Mouse (Mus musculus): ENCODE results near the gene Magt1. TPM values are rescaled to one million over a fixed set of nuclear protein-coding genes. Genes with fewer than 3 reads are reported as not detected.
"Not testable (repeated sequence)": the region's sequence is repeated elsewhere in the genome, so short reads cannot be mapped to it uniquely, and the experiment has no call there.

Magt1 gene
- polyA plus RNA-seq, 1 experiment from 2014 or later: 44.9 TPM

DNA sequence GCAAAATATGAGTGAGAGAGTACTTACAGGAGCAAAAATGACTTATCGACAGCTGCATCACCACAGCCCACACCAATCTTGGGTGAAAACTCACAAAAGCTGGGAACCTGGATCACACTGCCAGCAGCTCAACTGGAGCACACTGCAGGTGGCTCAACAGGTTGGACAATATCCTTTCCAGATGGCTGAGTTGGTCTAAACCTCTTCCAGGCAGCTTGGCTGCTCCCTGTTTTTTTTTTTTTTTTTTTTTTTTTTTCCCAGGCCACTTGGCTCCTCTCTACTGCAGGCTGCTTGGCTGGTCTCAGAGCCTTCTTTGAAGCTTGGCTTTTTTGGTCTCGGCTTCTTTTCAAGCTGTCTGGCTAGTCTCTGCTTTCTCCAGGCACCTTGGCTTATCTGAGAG is 57.7 kb downstream of the Magt1 start:
- no peak for DNase-seq (ENCODE audit: low spot score)

GRCm38 (mm10) chrX:105946357-105946756 is 65.3 kb downstream of the Magt1 start:
- DNase-seq (ENCODE audit: low spot score): no peak

GRCm38 (mm10) chrX:105939245-105939644 is 72.5 kb downstream of the Magt1 start:
- DNase-seq (ENCODE audit: low spot score): no peak

DNA sequence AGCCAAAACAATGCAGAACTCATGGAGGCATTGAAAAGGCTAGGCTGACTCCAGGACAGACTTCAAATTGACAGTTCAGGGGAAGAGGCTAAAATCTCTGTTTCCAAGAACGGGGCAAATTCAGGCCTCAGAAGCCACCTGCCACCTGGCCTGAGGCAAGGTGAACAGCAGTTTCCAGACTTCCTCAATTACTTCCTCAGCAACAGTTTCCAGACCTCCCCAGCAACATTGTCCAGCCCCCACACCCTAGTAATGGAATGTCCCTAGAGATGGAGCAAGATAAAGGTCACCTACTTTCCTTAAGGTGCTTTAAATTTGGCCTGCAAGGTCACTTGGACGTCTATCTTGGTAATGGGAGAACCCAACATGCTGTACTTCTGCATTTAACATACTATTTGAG is 74.0 kb downstream of the Magt1 start:
- DNase-seq (ENCODE audit: low spot score): no peak

DNA sequence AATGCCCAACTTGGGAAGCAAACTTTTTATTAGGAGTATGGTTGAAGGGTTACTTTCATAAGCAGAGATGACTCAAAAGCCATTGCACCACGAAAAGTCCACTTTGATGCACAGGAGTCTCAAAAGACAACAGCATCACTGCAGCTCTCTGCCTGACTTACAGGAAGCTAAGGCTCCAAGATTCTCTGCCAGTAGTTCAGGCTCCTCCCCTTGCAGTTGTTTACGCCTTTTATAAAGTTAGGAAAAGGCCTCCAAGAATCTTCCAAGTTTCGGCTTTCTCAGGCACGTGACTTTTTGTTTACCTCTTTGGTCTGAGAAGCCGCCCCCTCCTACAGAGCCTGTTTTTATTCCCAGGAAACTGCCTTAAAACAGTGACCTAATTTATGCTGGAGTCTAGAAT is 77.4 kb downstream of the Magt1 start:
- no peak for DNase-seq (ENCODE audit: low spot score)

DNA sequence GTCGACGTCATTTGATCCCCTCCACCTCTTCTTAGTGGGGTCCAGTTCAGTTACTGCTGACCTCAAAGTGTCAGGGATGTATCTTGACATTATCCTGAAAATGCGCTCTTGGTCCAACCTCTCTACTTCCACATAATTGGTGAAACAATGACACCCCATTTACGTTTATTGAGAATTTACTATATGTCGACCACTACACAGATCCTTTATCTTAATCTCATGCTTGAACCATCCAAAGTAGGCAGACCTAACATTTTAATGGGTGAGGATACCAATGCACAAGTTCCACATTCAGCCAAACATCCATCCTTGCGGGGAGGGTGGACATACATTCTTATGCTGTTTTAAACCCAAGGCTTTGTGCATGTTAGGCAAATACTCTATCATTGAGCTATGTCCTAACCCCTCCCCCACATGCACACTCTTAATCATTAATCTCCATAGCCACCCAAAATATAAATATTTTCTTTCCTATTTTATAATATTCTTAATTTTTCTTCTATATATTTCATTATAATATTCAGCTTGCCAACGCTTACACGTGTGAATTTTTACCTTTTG is 82.1 kb downstream of the Magt1 start:
- DNase-seq (ENCODE audit: low spot score): no peak

DNA sequence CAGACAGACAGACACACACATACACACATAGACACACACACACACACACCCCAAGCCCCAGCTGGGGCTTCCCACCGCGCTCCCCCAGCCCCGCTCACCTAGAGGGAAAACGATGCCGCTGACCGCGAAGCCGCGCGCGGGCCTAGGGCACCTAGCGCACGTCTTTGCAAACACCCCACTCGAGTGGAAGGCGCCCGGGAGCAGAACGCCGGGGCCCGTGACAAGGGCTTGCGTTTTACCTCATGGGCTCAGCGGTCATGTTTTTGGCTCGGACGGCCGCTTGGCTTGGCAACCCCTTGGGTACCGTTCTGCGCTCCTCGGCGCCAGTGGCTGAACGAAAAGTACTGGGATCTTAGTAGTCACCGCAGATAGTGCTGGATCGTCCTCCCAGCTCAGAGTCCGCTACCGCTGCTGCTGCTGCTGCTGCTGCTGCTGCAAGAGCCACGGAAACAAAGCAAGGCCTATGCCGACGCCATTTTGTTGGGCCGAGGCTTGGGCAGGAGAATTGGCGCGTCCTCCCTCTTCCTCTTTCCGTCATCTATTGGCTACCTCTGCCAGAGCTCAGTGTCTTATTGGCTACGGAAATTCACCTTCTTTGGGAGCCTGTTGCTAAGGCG is 82.7 kb downstream of the Magt1 start, which contains the start of gene Atrx:
Atrx (minus strand) TSS at position 543 of the 617 bp plus-strand sequence.
- DNase-seq (ENCODE audit: low spot score): peak; percentile 77

GRCm38 (mm10) chrX:105927941-105928860 is 83.5 kb downstream of the Magt1 start:
- peak; percentile 39 for DNase-seq (ENCODE audit: low spot score)

DNA sequence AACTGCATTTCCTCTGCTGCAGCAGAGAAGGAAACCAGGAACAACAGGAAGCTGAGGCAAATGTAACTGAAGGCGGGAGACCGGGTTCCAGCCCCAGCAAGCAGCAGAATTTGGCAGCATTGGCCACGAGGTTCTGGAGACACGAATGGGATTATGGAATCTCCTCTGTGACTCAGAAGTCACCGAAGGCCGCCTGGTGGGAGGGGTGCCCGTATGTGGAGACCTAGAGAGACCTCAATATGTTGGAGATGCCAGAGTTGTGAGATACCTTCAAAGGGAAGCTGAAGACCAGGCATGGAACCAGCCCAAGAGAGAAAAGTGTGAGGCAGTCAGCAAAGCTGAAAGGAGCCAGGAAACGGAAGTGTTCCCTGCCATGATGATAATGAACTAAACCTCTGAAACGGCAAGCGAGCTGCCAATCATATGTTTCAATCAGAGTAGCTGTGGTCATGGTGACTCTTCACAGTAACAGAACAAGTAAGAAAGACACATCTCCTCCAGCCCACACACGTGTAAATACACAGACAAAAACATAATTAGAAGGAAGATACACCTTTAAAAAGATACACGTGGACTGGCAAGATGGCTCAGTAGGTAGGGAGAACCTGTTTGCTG is 85.5 kb downstream of the Magt1 start:
- DNase-seq (ENCODE audit: low spot score): peak; percentile 24

DNA sequence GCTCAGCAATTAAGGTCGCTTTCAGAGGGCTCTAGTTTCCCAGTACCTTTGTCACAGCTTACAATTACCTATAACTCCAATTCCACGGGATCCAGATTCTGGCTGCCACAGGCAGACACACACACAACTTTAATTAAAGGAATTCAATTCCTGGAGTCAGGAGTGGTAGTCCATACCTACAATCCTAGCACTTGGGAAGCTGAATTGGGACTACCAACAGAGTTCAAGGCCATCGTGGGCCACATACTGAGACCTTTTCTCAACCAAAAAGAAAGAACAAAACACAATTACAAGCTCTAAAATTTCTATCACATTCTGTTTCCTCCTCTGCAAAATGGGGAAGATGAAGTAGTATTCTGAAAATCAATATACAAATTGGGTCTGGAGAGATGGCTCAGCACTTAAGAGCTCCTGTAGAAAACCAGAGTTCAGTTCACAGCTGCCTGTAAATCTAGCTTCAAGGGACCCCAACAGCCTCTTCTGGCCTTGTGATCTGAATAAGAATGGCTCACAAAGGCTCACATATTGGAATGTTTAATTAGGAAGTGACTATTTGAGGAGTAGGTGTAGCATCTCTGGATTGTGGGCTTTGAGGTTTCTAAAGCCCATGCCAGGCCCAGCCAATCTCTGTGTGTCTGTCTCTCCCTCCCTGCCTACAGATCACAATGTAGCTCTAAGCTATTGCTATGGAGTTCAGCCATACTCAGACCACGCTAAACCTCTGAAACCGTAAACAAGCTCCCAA is 87.2 kb downstream of the Magt1 start:
- no peak for DNase-seq (ENCODE audit: low spot score)

DNA sequence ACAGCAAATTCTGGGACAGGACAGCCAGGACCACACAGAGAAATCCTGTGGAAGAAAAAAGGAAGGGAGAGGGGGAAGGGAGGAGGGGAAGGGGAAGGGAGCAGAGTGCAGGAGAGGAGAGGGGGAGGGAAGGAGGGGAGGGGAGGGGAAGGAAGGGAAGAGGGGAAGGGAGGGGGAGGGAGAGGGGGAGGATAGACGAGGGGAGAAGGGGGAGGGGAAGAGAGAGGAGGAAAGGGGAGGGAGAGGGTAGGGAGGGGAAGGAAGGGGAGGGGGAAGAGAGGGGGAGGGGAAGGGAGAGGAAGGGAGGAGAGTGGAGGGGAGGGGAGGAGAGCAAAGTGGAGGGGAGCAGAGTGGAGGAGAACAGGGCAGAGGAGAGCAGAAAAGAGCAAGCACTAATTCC is 87.8 kb downstream of the Magt1 start:
- no peak for DNase-seq (ENCODE audit: low spot score)

- not testable (repeated sequence) for DNase-seq (ENCODE audit: low spot score)
Measured at GRCm38 (mm10) chrX:105922986-105923385, 88.7 kb downstream of the Magt1 start.

DNA sequence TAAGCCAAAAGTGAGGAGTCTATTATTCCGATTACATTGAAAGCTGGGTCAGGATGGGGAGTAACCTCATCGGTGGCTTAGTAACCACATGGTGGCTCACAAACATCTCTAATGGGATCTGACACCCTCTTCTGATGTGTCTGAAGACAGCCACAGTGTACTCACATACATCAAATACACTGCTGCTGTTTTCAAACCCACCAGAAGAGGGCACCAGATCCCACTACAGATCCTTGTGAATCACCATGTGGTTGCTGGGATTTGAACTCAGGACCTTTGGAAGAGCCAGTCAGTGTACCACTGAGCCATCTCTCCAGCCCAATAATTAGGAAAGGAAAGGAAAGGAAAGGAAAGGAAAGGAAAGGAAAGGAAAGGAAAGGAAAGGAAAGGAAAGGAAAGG is 90.3 kb downstream of the Magt1 start:
- peak; percentile 37 for DNase-seq (ENCODE audit: low spot score)

Other genes with a start within 250 kb of the Magt1 start
- gene Fgf16, start 247.6 kb downstream of the Magt1 start, polyA plus RNA-seq (2015; fragmentation: Nextera tagmentation; extraction: Ambion mirVana): 0.43 and 0.49 TPM in 2 replicates
- 153 and 190 TPM in 2 replicates for gene Atrx, start 82.5 kb downstream of the Magt1 start, polyA plus RNA-seq (2015; fragmentation: Nextera tagmentation; extraction: Ambion mirVana)
- 400 and 489 TPM in 2 replicates for gene Cox7b, start 3.8 kb upstream of the Magt1 start, polyA plus RNA-seq (2015; fragmentation: Nextera tagmentation; extraction: Ambion mirVana)
- 9.1 and 9.5 TPM in 2 replicates for gene Atp7a, start 15.4 kb upstream of the Magt1 start, polyA plus RNA-seq (2015; fragmentation: Nextera tagmentation; extraction: Ambion mirVana)
- 0.87 and 0.89 TPM in 2 replicates for gene Tlr13, start 131.3 kb upstream of the Magt1 start, polyA plus RNA-seq (2015; fragmentation: Nextera tagmentation; extraction: Ambion mirVana)
- 236 and 245 TPM in 2 replicates for gene Pgk1, start 175.2 kb upstream of the Magt1 start, polyA plus RNA-seq (2015; fragmentation: Nextera tagmentation; extraction: Ambion mirVana)
- 10.8 and 13.7 TPM in 2 replicates for gene Taf9b, start 209.3 kb upstream of the Magt1 start, polyA plus RNA-seq (2015; fragmentation: Nextera tagmentation; extraction: Ambion mirVana)
- gene Fnd3c2, start 243.5 kb upstream of the Magt1 start, polyA plus RNA-seq (2015; fragmentation: Nextera tagmentation; extraction: Ambion mirVana): not detected in 2 replicates

Data from thymus, postnatal 0 days (tissue).